Mouse (Mus musculus): ENCODE data around the gene Pip4k2c. TPM values are rescaled to one million over a fixed set of nuclear protein-coding genes. Genes with fewer than 3 reads are reported as not detected.
A peak's percentile ranks its signal among the peaks of the same experiment; 100 is the strongest.

Gene Pip4k2c
- polyA plus RNA-seq, 1 experiment: 58.8 TPM

DNA sequence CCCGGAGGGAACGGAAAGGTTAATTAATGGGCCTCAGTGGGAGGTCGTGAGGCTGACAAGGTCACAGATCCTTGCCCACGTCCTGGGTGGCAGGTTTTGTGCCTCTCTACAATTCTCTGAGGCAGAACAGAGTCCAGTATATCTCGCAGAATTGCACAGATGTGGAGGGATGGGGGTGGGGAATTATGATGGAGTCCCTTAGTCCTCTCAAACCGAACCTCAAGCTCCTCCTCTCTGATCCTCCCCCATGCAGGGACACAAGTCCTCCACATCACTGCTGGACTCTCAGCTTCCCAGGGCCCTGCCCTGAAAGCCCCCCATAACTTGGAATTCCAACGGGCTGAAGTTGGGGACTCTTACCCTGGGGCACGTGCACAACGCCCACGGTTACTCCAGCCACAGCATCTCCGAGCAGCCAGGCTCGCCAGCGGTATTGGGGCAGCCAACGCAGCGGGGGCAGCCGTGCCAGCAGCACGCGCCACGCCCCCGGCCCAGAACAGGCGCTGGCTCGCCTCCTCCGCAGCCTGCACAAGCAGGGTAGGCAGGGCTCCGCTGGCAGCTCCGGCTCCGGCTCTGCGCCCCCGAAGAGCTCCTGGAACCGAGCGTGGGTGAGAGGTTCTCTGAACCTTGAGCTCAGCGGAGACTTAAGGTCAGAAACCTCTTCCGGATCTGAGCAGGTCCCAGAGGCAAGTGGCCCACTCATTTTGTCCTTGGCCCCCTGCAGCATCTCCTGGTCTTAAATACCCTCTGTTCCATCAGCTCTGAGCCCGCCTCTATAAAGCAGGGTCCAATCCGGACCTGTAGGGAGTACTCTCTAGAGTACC lies 31.3 kb downstream of the Pip4k2c start, which contains the start of gene Slc26a10:
Gene Slc26a10, minus strand, starts transcription at position 775 of the 824 bp plus-strand sequence.
- Histone ChIP-seq H3K4me1 (ENCODE audit: control insufficient read depth, insufficient read depth, low read length) (no peaks in the 10 kb centered on the region), H3K27me3 (ENCODE audit: control insufficient read depth, insufficient read depth, low read length) (no peaks in the 10 kb centered on the region), H3K27ac (ENCODE audit: insufficient read depth, low read length) (no peak within 1 kb of the TSS), H3K4me3 (replicated peaks; ENCODE audit: insufficient read depth, low read depth, low read length) (no peak within 1 kb of the TSS)
- TF ChIP-seq POLR2A (IDR thresholded peaks at IDR 0.05; ENCODE audit: borderline replicate concordance, insufficient read depth, low read length): no peak
- DNase-seq: no peak
- WGBS: 8% methylated on average over 34 of the region's 34 CpGs

DNA sequence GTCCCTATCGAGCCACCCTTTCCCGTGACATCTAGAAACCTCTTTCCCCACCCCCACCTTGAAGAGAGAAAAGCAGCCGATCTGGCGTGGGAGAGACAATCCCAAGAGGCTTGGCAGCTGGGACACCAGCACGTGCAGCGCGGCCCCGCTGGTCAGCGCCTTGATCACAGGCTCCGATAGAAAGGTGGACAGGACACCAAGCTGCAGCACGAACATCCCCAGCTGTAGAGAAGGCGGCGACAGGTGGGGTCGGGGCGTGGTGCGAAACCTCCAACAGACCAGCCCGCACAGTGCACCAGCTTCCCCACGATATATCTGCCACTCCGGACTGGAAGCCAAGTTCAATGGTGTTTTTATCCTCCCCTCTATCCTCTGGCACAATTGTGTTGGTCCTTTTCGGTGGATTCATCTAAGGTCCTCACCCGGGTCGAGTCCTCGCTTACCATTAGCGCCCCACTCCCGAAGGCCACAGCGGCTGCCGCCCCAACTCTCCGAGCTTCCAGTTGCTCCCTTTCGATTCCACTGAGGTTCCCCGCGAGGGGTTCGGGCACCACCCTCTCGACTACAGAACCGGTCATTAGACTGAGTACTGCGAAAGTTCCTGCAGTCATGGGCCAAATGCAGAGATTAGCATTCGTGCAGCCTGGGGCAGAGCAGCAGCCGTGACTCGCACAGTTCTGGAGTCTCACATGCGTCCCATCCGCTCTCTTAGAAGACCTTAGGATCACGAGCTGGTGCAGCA lies 32.9 kb downstream of the Pip4k2c start:
- DNase-seq: peak in 1 of 2 experiments; percentile 22
- H3K4me1 ChIP-seq (ENCODE audit: control insufficient read depth, insufficient read depth, low read length): no peaks in the 10 kb centered on the region

DNA sequence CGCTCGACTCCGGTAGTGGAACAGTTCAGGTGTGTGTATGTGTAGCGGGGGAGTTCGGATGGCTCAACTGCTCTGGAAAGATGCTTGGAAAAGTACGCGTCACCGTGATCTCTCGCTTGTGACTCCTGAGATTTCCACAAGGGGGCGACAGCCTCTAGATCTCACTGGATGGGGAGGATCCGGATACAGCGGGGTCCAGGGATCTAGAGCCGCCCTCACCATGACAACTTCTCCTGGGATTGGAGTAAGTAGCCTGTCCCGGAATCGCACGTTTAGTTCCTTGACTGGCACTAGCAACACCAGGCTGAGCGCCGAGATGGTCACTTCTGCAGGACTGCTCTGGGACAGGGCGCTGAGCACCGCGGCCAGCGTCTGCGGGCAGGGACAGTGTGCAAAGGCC lies 33.7 kb downstream of the Pip4k2c start:
- 1% methylated on average over 23 of the region's 23 CpGs for WGBS
- peak overlapping the region; percentile 58 for H3K4me3 ChIP-seq (replicated peaks; ENCODE audit: insufficient read depth, low read depth, low read length)
- DNase-seq: peak; percentile 74 to 86
- no peaks in the 10 kb centered on the region for H3K27me3 ChIP-seq (ENCODE audit: control insufficient read depth, insufficient read depth, low read length)
- H3K4me1 ChIP-seq (ENCODE audit: control insufficient read depth, insufficient read depth, low read length): no peaks in the 10 kb centered on the region
- TF ChIP-seq POLR2A (IDR thresholded peaks at IDR 0.05; ENCODE audit: borderline replicate concordance, insufficient read depth, low read length) (no peak), CTCF (IDR thresholded peaks at IDR 0.05; ENCODE audit: borderline replicate concordance, insufficient read depth, low read depth, low read length) (peak; percentile 84)
- H3K27ac ChIP-seq (ENCODE audit: insufficient read depth, low read length): no peak overlapping the region

More for the DNA sequence above, 32.9 kb downstream of the Pip4k2c start:
- Histone ChIP-seq H3K4me3 (replicated peaks; ENCODE audit: insufficient read depth, low read depth, low read length) (peak overlapping the region; percentile 58), H3K27me3 (ENCODE audit: control insufficient read depth, insufficient read depth, low read length) (no peaks in the 10 kb centered on the region), H3K27ac (ENCODE audit: insufficient read depth, low read length) (no peak overlapping the region)
- 7% methylated on average over 41 of the region's 41 CpGs for WGBS
- TF ChIP-seq CTCF (IDR thresholded peaks at IDR 0.05; ENCODE audit: borderline replicate concordance, insufficient read depth, low read depth, low read length): no peak
- no peak for TF ChIP-seq POLR2A (IDR thresholded peaks at IDR 0.05; ENCODE audit: borderline replicate concordance, insufficient read depth, low read length)

DNA sequence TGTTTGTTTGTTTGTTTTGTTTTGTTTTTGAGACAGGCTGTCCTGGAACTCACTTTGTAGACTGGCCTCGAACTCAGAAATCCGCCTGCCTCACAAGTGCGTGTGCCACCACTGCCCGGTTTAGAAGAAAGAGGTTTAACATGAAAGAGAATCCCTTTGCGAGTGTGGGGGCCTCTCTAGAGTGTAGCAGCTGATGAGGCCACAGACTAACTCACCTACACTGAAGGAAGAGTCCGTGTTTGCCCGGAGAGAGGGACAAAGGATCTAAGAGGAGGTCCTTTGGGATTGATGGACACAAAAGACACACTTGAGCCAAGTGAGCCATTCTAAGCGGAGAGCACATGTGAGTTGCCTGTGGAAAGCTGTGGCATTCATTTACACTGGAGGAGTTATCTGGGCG lies 34.1 kb downstream of the Pip4k2c start:
- no peak for TF ChIP-seq CTCF (IDR thresholded peaks at IDR 0.05; ENCODE audit: borderline replicate concordance, insufficient read depth, low read depth, low read length)
- TF ChIP-seq POLR2A (IDR thresholded peaks at IDR 0.05; ENCODE audit: borderline replicate concordance, insufficient read depth, low read length): no peak
- Histone ChIP-seq H3K4me1 (ENCODE audit: control insufficient read depth, insufficient read depth, low read length) (no peaks in the 10 kb centered on the region), H3K27ac (ENCODE audit: insufficient read depth, low read length) (no peak overlapping the region), H3K27me3 (ENCODE audit: control insufficient read depth, insufficient read depth, low read length) (no peaks in the 10 kb centered on the region), H3K4me3 (replicated peaks; ENCODE audit: insufficient read depth, low read depth, low read length) (no peak overlapping the region)
- 37% methylated on average over 9 of the region's 9 CpGs for WGBS
- no peak for DNase-seq

DNA sequence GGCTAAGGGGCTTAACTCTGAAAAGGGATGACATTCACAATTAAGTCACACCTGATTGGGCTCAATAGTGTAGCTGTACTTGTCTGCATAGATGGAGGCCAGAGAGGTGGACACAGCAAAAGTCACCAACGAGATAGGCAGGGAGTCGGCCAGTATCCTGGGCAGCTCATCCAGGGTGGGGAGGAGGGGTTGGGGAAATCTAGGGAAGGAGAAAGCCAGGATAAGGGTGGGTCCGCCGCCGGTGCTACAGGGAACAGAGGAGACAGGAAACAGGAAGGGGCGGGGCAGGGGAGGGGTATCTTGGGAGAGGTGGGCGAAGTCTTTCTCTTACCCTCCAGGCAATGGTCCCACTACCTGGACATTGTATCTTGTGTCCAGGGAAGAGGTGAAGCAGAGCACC lies 34.6 kb downstream of the Pip4k2c start:
- H3K4me3 ChIP-seq (replicated peaks; ENCODE audit: insufficient read depth, low read depth, low read length): no peak overlapping the region
- no peak overlapping the region for H3K27ac ChIP-seq (ENCODE audit: insufficient read depth, low read length)
- no peak for DNase-seq
- H3K4me1 ChIP-seq (ENCODE audit: control insufficient read depth, insufficient read depth, low read length): no peaks in the 10 kb centered on the region
- TF ChIP-seq CTCF (IDR thresholded peaks at IDR 0.05; ENCODE audit: borderline replicate concordance, insufficient read depth, low read depth, low read length): no peak
- no peak for TF ChIP-seq POLR2A (IDR thresholded peaks at IDR 0.05; ENCODE audit: borderline replicate concordance, insufficient read depth, low read length)
- WGBS: 36% methylated on average over 6 of the region's 7 CpGs
- no peaks in the 10 kb centered on the region for H3K27me3 ChIP-seq (ENCODE audit: control insufficient read depth, insufficient read depth, low read length)

DNA sequence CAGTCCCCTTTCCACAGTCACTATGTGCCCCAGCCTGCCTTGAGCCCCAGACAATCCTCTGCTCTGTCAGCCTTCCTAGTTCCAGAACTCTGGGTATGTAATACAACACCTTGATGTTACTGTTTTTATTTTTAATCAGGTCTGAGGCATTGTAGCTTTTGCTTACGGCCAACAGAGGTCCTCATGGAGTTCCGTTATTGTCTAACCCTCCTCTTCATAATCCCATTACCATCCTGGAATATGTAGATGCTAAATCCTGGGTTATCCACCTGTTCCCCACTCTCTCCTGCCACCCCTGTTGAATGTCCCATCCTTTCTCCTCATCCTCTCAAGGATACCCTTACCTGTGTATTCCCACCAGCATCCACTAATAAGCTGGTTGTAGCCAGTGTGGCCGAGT lies 35.2 kb downstream of the Pip4k2c start:
- no peak overlapping the region for H3K27ac ChIP-seq (ENCODE audit: insufficient read depth, low read length)
- H3K27me3 ChIP-seq (ENCODE audit: control insufficient read depth, insufficient read depth, low read length): no peaks in the 10 kb centered on the region
- peak in 1 of 2 experiments; percentile 9 for DNase-seq
- 55% methylated on average over 3 of the region's 3 CpGs for WGBS
- TF ChIP-seq CTCF (IDR thresholded peaks at IDR 0.05; ENCODE audit: borderline replicate concordance, insufficient read depth, low read depth, low read length): no peak
- no peak for TF ChIP-seq POLR2A (IDR thresholded peaks at IDR 0.05; ENCODE audit: borderline replicate concordance, insufficient read depth, low read length)
- no peak overlapping the region for H3K4me3 ChIP-seq (replicated peaks; ENCODE audit: insufficient read depth, low read depth, low read length)
- no peaks in the 10 kb centered on the region for H3K4me1 ChIP-seq (ENCODE audit: control insufficient read depth, insufficient read depth, low read length)

DNA sequence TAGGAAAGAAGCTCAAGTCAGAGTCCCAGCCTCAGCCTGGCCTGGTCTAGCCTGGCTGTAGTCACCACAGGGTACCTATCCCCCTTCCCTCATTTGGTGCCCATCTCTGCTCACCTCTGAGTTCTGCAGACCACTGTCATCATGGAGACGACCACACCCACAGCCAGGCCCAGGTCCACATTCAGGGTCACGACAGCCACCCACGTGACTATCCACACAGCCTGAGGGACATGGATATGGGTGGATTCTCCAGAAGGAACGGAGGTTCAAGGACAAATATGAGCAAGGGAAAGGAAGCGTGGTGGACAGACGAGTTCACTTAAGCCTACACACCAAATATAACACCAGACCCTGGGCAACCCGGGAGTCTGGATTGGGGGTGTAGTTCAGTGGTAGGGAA lies 37.2 kb downstream of the Pip4k2c start:
- WGBS: 88% methylated on average over 7 of the region's 7 CpGs
- no peak overlapping the region for H3K4me3 ChIP-seq (replicated peaks; ENCODE audit: insufficient read depth, low read depth, low read length)
- no peak for TF ChIP-seq CTCF (IDR thresholded peaks at IDR 0.05; ENCODE audit: borderline replicate concordance, insufficient read depth, low read depth, low read length)
- TF ChIP-seq POLR2A (IDR thresholded peaks at IDR 0.05; ENCODE audit: borderline replicate concordance, insufficient read depth, low read length): no peak
- DNase-seq: no peak
- H3K27ac ChIP-seq (ENCODE audit: insufficient read depth, low read length): no peak overlapping the region
- H3K4me1 ChIP-seq (ENCODE audit: control insufficient read depth, insufficient read depth, low read length): 0 out of 2 replicates have a peak, but pooled peaks cover 2% of the 10 kb centered on the region
- no peaks in the 10 kb centered on the region for H3K27me3 ChIP-seq (ENCODE audit: control insufficient read depth, insufficient read depth, low read length)
